Mouse (Mus musculus): ENCODE results near the gene 1700008P02Rik.

GRCm38 (mm10) chr3:6617881-6618280 lies 2.4 kb downstream of the 1700008P02Rik start:
- TF ChIP-seq POLR2A (IDR thresholded peaks at IDR 0.05; ENCODE audit: low read depth, low read length) (no peak), CTCF (conservative IDR thresholded peaks at IDR 0.05; ENCODE audit: insufficient read depth, insufficient read length, low read depth, low read length) (no peak)
